ENCODE assay signal across 8 mouse cellular contexts in the genomic region with DNA sequence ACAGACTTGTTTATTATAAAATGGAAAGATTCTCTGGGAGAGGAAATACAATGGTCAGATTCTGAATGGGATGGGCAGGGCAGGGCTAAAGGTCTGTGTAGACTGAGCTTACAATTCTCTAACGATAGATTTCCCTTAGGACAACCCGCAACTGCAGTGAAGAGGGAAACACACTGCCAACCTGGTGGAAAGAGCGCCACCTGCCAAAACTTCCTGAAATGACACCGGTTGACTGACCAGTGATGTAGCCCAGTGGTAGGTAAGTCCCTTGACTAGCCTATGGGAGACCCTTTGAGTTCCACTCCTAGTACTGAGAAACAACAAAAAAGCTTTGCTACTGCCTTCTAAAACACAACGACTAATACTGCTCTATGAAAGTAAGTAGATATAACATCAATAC. TPM values are rescaled to one million over a fixed set of nuclear protein-coding genes. Genes with fewer than 3 reads are reported as not detected.
DNase-seq lines count a peak whose midpoint lies in the region; ATAC-seq and TF ChIP-seq lines count a peak whose summit lies in the region.

No protein-coding gene starts in this region.

- intact Hi-C loops in gastrocnemius, postnatal 36 days (cut with DNase I), result loop anchor here (5.0 to 10.0 kb wide), 2 partner anchors 133 to 246 kb away; no protein-coding TSS in a partner anchor

- H3K4me3 ChIP-seq in neural tube, embryonic 15.5 days (replicated peaks), result no peak overlapping the region
- no peak overlapping the region for H3K4me3 ChIP-seq in limb, embryonic 11.5 days (ENCODE audit: low read depth, low read length)
- H3K4me3 ChIP-seq in spleen, adult 2 months (ENCODE audit: extremely low read depth, insufficient read depth, insufficient read length), result no peak overlapping the region

- no peaks in the 10 kb centered on the region for H3K27me3 ChIP-seq in neural tube, embryonic 15.5 days (replicated peaks)
- H3K27me3 ChIP-seq in limb, embryonic 11.5 days (ENCODE audit: control insufficient read depth, insufficient read depth, low read length), result no peaks in the 10 kb centered on the region
- H3K27me3 ChIP-seq in spleen, adult 2 months (ENCODE audit: control insufficient read depth, insufficient read depth, low read length), result no peaks in the 10 kb centered on the region

- H3K9ac ChIP-seq in neural tube, embryonic 15.5 days (replicated peaks), result no peak overlapping the region
- H3K9ac ChIP-seq in limb, embryonic 11.5 days (ENCODE audit: low read length), result no peak overlapping the region

- no peak overlapping the region for H3K27ac ChIP-seq in neural tube, embryonic 15.5 days (replicated peaks)
- no peak overlapping the region for H3K27ac ChIP-seq in limb, embryonic 11.5 days (replicated peaks; ENCODE audit: low read depth, low read length)
- no peak overlapping the region for H3K27ac ChIP-seq in spleen, adult 2 months (ENCODE audit: insufficient read depth, low read length)

- TF ChIP-seq POLR2A in spleen, adult 2 months (IDR thresholded peaks at IDR 0.05; ENCODE audit: low read depth, low read length), result no peak

- no peak overlapping the region for H3K4me2 ChIP-seq in neural tube, embryonic 15.5 days
- no peak overlapping the region for H3K4me2 ChIP-seq in limb, embryonic 11.5 days (ENCODE audit: low read depth, severe bottlenecking)

- peaks cover 27% of the 10 kb centered on the region for H3K4me1 ChIP-seq in neural tube, embryonic 15.5 days
- H3K4me1 ChIP-seq in limb, embryonic 11.5 days (ENCODE audit: control insufficient read depth, insufficient read depth, low read length), result no peaks in the 10 kb centered on the region
- no peaks in the 10 kb centered on the region; the same call in 1 of the 2 replicates for H3K4me1 ChIP-seq in spleen, adult 2 months (ENCODE audit: control insufficient read depth, insufficient read depth, insufficient read length)

- peak; percentile 25 for DNase-seq in gastrocnemius, adult 18-20 months (ENCODE audit: low spot score)
- no peak for DNase-seq in gastrocnemius, postnatal 36 days
- DNase-seq in neural tube, embryonic 10.5 days (ENCODE audit: extremely low spot score, low spot score), result peak; percentile 34
- peak; percentile 36 to 48 for DNase-seq in adrenal gland, adult 18-20 months (ENCODE audit: low spot score in 2 of 2)
- DNase-seq in embryo, embryonic 10.5 days (ENCODE audit: low spot score), result peak; percentile 71
- peak; percentile 69 for DNase-seq in limb, embryonic 11.5 days (ENCODE audit: low spot score)
- DNase-seq in spleen, adult 2 months (ENCODE audit: low read depth in 1 of 2, low spot score in 2 of 2), result peak in 1 of 2 experiments; percentile 45

- peak; percentile 40; the same call in 1 of the 2 replicates for TF ChIP-seq CTCF in spleen, adult 2 months (IDR thresholded peaks at IDR 0.05; ENCODE audit: extremely low read depth, insufficient read depth, insufficient read length, insufficient replicate concordance)

- no peaks in the 10 kb centered on the region for H3K9me3 ChIP-seq in neural tube, embryonic 15.5 days (replicated peaks)
- H3K9me3 ChIP-seq in limb, embryonic 11.5 days (ENCODE audit: control insufficient read depth, low read length), result no peaks in the 10 kb centered on the region

- no peak for ATAC-seq in neural tube, embryonic 15.5 days (ENCODE audit: low FRiP score)
- no peak for ATAC-seq in limb, embryonic 11.5 days (ENCODE audit: insufficient number of reproducible peaks, low FRiP score, low TSS enrichment, low read depth)

- peaks cover 7% of the 10 kb centered on the region; the same call in 1 of the 2 replicates for H3K36me3 ChIP-seq in neural tube, embryonic 15.5 days
- H3K36me3 ChIP-seq in limb, embryonic 11.5 days (ENCODE audit: control insufficient read depth, insufficient read depth, low read length), result peaks cover 7% of the 10 kb centered on the region; the same call in 1 of the 2 replicates
- H3K36me3 ChIP-seq in spleen, adult 2 months (ENCODE audit: control insufficient read depth, insufficient read depth, low read length), result peaks cover 2% of the 10 kb centered on the region; the same call in 1 of the 2 replicates

- WGBS in neural tube, embryonic 15.5 days, result 30% methylated on average over 5 of the region's 5 CpGs
- 33% methylated on average over 5 of the region's 5 CpGs for WGBS in limb, embryonic 11.5 days
- 38% methylated on average over 5 of the region's 5 CpGs for WGBS in spleen, adult 2 months

RNA-seq across cellular contexts. Expression of gene Coq2, which starts 3.5 kb away (rescaled TPM):
- 10 to 100 TPM; 73.6 to 77.4 TPM for total RNA-seq in gastrocnemius, adult 18-20 months (2021)
- 10 to 100 TPM; 54.4 to 65.5 TPM for total RNA-seq in gastrocnemius, postnatal 36 days (2021)
- 52.7 and 56.9 TPM in 2 replicates for polyA plus RNA-seq in neural tube, embryonic 15.5 days (2015; fragmentation: Nextera tagmentation; extraction: Ambion mirVana)
- 10 to 100 TPM; 69.5 to 71.5 TPM for total RNA-seq in adrenal gland, adult 18-20 months (2021)
- polyA plus RNA-seq in limb, embryonic 11.5 days (2014; fragmentation: Nextera tagmentation; extraction: Ambion mirVana), result 56.4 and 62.4 TPM in 2 replicates
- 43.1 and 84.8 TPM in 2 replicates for polyA plus RNA-seq in spleen, adult 2 months (2012; rRNA removed)

RNA-seq across cellular contexts. Expression of gene Hpse, which starts 48.1 kb away (rescaled TPM):
- total RNA-seq in gastrocnemius, adult 18-20 months (2021), result under 1 TPM; 0.39 to 0.57 TPM
- under 1 TPM; 0.31 to 0.32 TPM for total RNA-seq in gastrocnemius, postnatal 36 days (2021)
- 0.74 and 1.8 TPM in 2 replicates for polyA plus RNA-seq in neural tube, embryonic 15.5 days (2015; fragmentation: Nextera tagmentation; extraction: Ambion mirVana)
- total RNA-seq in adrenal gland, adult 18-20 months (2021), result 1 to 10 TPM in 1 of 2 experiments, under 1 TPM in 1; 0.66 to 1.5 TPM
- 1.5 and 2.1 TPM in 2 replicates for polyA plus RNA-seq in limb, embryonic 11.5 days (2014; fragmentation: Nextera tagmentation; extraction: Ambion mirVana)
- polyA plus RNA-seq in spleen, adult 2 months (2012; rRNA removed), result 7.3 and 22.2 TPM in 2 replicates

Comparison
In these comparisons a context has a peak if more than half of its experiments do, and no peak if none do; other contexts are left out.
1. DNase-seq: peak in gastrocnemius, adult 18-20 months (single experiment), neural tube, embryonic 10.5 days (single experiment), adrenal gland, adult 18-20 months (2 of 2), embryo, embryonic 10.5 days (single experiment) and limb, embryonic 11.5 days (single experiment); none in gastrocnemius, postnatal 36 days (0 of 2).